Mouse (Mus musculus) bone marrow macrophage, adult 2 months (primary cell): ENCODE results near the gene Abca6.

Experiments
- CTCF ChIP-seq: IDR thresholded peaks from 2 replicates; pipeline ENCODE4 v1.5.1; 2012; ENCODE audit warnings: low read depth, mild to moderate bottlenecking, low read length, moderate library complexity
- POLR2A ChIP-seq: IDR thresholded peaks from 2 replicates; pipeline ENCODE4 v1.6.1; 2012; ENCODE audit warnings: mild to moderate bottlenecking, low read depth, low read length, borderline replicate concordance

DNA sequence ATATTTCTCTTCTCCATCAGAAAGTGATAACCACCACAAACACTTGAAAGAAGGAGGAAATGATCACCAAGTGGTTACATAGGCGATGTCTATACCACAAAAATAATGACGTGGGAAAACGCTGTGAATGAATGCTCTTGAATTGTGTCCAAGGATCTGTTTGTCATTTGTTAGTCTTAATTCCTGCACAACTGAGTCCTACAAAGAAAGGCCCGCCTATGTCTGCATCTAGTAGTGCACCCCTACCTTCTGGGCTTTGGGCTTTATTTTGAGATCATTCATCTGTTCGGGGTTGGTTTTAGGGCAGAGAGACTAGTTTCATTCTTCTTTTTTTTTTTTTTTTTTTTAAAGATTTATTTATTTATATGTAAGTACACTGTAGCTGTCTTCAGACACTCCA lies 47.6 kb downstream of the Abca6 start:
- TF ChIP-seq POLR2A (no peak), CTCF (no peak)
